Mouse (Mus musculus): Measurements from ENCODE around the gene Pdp2. TPM values are rescaled to one million over a fixed set of nuclear protein-coding genes. Genes with fewer than 3 reads are reported as not detected.

Gene Pdp2
- total and polyA plus RNA-seq, 2 experiments from 2014 or later, result 16.0 to 18.0 TPM

DNA sequence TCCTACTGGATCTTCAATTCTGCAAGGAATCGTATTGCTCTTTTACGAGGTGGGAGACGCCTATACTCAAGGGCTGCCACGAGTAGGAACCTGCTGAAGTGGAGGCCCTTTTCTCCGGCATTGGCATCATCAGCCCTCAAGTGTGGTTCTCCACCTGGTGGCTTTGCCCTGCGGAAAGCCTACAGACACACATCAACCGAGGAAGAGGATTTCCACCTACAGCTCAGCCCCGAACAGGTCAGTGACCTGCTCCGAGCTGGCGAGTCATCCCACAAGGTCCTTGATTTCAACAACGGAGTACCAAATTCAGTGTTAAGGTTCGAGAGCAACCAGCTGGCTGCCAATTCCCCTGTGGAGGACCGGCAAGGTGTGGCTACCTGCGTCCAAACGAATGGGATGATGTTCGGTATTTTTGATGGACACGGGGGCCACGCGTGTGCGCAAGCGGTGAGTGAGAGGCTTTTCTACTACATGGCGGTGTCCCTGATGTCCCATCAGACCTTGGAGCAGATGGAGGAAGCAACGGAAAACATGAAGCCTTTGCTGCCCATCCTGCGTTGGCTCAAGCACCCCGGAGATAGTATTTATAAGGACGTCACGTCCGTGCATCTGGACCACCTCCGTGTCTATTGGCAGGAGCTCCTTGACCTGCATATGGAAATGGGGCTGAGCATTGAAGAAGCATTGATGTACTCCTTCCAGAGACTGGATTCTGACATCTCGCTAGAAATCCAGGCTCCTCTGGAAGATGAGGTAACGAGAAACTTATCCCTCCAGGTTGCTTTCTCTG, 2.5 kb downstream of the Pdp2 start:
- Histone ChIP-seq H3K27me3 (ENCODE audit: insufficient read depth, low read length) (no peaks in the 10 kb centered on the region), H3K9me3 (ENCODE audit: low read length) (no peaks in the 10 kb centered on the region), H3K4me2 (ENCODE audit: low read depth, low read length, poor library complexity, severe bottlenecking) (no peak overlapping the region), H3K4me1 (ENCODE audit: insufficient read depth, low read length) (no peaks in the 10 kb centered on the region), H3K27ac (ENCODE audit: low read depth, low read length) (no peak overlapping the region), H3K4me3 (ENCODE audit: low read depth, low read length) (no peak overlapping the region), H3K9ac (replicated peaks; ENCODE audit: low read length, poor library complexity, severe bottlenecking) (no peak overlapping the region), H3K36me3 (ENCODE audit: insufficient read depth, low read length) (peaks cover 14% of the 10 kb centered on the region)
- 94% methylated on average over 31 of the region's 31 CpGs for WGBS
- no peak for TF ChIP-seq CTCF (IDR thresholded peaks at IDR 0.05)
- no peak for ATAC-seq (ENCODE audit: low FRiP score)
- no peak for DNase-seq (ENCODE audit: low spot score)

DNA sequence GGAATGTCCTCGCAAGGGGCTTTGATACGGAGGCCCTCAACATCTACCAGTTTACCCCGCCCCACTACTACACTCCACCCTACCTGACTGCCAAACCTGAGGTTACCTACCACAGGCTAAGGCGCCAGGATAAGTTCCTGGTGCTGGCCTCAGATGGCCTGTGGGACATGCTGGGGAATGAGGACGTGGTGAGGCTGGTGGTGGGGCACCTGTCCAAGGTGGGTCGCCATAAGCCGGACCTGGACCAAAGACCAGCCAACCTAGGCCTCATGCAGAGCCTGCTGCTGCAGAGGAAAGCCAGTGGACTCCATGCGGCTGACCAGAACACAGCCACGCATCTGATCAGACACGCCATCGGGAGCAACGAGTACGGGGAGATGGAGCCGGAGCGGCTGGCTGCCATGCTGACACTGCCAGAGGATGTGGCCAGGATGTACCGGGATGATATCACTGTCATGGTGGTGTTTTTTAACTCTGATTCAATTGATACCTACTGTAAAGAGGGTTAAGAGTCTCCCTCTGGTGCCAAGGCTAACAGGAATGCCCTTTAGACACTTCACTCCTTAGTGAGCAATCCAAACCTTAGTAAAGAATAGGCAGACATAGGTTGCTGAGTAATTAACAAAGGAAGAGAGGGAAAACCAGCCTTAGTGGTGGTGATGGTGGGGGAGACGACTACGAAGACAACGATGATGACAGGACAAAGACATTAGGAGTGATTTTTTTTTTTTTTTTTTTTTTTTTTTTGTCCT, 3.5 kb downstream of the Pdp2 start:
- WGBS, result 94% methylated on average over 19 of the region's 19 CpGs
- H3K4me3 ChIP-seq (ENCODE audit: low read depth, low read length), result no peak overlapping the region
- no peak overlapping the region for H3K27ac ChIP-seq (ENCODE audit: low read depth, low read length)
- no peaks in the 10 kb centered on the region for H3K27me3 ChIP-seq (ENCODE audit: insufficient read depth, low read length)
- peaks cover 14% of the 10 kb centered on the region for H3K36me3 ChIP-seq (ENCODE audit: insufficient read depth, low read length)
- no peak overlapping the region for H3K9ac ChIP-seq (replicated peaks; ENCODE audit: low read length, poor library complexity, severe bottlenecking)
- DNase-seq (ENCODE audit: low spot score) (no peak), ATAC-seq (ENCODE audit: low FRiP score) (no peak)
- H3K4me1 ChIP-seq (ENCODE audit: insufficient read depth, low read length), result no peaks in the 10 kb centered on the region
- H3K9me3 ChIP-seq (ENCODE audit: low read length), result no peaks in the 10 kb centered on the region
- no peak for TF ChIP-seq CTCF (IDR thresholded peaks at IDR 0.05)
- no peak overlapping the region for H3K4me2 ChIP-seq (ENCODE audit: low read depth, low read length, poor library complexity, severe bottlenecking)

DNA sequence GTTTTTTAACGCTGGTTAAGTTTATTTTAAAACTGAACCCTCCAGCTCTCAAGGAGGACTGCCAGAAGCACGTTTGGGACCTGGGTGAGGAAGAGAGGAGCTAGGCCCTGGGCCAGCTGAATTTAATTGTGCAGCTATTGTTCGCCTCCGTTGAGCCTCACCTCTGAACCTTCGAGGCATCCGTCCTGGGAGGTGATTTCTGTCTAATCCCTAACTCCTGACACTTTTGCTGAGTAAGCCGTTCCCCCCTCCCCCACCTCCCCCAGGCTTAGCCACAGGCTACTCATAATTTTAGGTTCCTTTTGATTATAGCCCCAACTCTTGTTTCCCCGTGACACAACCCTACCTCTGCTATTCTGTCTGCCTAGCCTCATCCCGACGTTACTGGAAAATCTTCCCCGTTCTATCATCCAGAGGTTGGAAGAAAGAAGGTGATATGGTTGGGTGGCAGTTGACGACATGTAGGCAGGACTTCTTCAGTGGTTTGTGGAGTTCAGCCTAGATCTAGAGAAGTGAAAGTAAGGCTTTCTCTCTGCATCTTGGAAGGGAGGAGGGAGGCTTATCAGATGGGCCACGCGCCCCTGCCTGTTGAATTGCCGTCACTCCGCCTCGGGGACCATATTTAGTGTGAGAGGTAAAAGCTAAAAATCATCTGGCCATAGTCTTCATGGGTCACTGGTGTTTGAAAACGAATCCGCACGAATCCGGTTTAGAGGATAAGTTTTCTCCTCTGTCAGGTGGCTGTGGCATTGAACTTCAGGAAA, 4.7 kb downstream of the Pdp2 start:
- WGBS, result 89% methylated on average over 21 of the region's 21 CpGs
- Histone ChIP-seq H3K4me3 (ENCODE audit: low read depth, low read length) (no peak overlapping the region), H3K4me2 (ENCODE audit: low read depth, low read length, poor library complexity, severe bottlenecking) (no peak overlapping the region), H3K36me3 (ENCODE audit: insufficient read depth, low read length) (peaks cover 14% of the 10 kb centered on the region), H3K27me3 (ENCODE audit: insufficient read depth, low read length) (no peaks in the 10 kb centered on the region), H3K4me1 (ENCODE audit: insufficient read depth, low read length) (no peaks in the 10 kb centered on the region), H3K9ac (replicated peaks; ENCODE audit: low read length, poor library complexity, severe bottlenecking) (no peak overlapping the region), H3K27ac (ENCODE audit: low read depth, low read length) (no peak overlapping the region), H3K9me3 (ENCODE audit: low read length) (no peaks in the 10 kb centered on the region)
- ATAC-seq (ENCODE audit: low FRiP score) (no peak), DNase-seq (ENCODE audit: low spot score) (no peak)
- no peak for TF ChIP-seq CTCF (IDR thresholded peaks at IDR 0.05)

DNA sequence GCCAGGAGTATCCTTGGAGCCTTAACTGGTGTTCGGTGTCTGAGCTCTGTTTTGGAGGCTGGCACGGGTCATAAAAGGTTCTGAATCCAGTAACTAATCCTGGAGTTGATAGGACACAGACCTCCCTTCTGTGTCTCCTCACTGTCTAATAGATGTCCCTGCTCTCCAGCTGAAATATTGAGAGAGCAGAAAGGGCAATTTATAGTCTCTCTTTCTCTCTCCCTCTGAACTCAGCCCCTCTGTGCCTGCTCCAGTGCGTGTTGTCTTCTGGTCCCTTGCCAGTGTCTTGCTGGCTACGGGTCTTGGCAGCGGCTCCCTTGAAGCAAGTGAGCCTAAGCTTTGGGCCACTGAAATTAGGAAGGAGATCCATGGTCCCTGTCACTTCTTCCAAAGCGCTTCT, 6.4 kb downstream of the Pdp2 start:
- H3K9me3 ChIP-seq (ENCODE audit: low read length), result no peaks in the 10 kb centered on the region
- 79% methylated on average over 6 of the region's 6 CpGs for WGBS
- no peak overlapping the region for H3K4me2 ChIP-seq (ENCODE audit: low read depth, low read length, poor library complexity, severe bottlenecking)
- no peak for DNase-seq (ENCODE audit: low spot score)
- no peaks in the 10 kb centered on the region; the same call in 1 of the 2 replicates for H3K4me1 ChIP-seq (ENCODE audit: insufficient read depth, low read length)
- no peak for TF ChIP-seq CTCF (IDR thresholded peaks at IDR 0.05)
- H3K4me3 ChIP-seq (ENCODE audit: low read depth, low read length), result no peak overlapping the region
- no peak overlapping the region for H3K27ac ChIP-seq (ENCODE audit: low read depth, low read length)
- ATAC-seq (ENCODE audit: low FRiP score), result no peak
- peaks cover 14% of the 10 kb centered on the region for H3K36me3 ChIP-seq (ENCODE audit: insufficient read depth, low read length)
- peaks cover 3% of the 10 kb centered on the region; the same call in 1 of the 2 replicates for H3K27me3 ChIP-seq (ENCODE audit: insufficient read depth, low read length)
- no peak overlapping the region for H3K9ac ChIP-seq (replicated peaks; ENCODE audit: low read length, poor library complexity, severe bottlenecking)

DNA sequence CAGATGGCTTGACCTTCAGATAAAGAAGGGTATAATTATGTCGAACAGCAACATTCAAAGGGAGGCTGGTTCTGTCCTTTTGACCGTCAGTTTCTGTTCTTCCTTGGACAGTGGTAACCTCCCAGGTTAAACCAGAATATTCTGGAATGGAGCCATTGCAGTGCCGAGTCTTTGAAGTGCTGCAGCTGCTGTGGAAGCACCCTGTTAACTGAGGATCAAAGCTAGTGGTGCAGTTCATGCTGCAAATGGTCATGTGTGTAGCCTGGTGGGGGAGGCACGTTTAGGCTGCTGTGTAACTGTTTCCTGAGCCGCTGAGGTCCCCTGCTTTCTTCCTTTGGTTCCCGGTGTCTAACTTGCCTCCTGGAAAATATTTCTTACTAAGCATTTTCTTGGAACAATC, 7.2 kb downstream of the Pdp2 start:
- WGBS, result 64% methylated on average over 6 of the region's 6 CpGs
- ATAC-seq (ENCODE audit: low FRiP score), result no peak
- Histone ChIP-seq H3K4me1 (ENCODE audit: insufficient read depth, low read length) (no peaks in the 10 kb centered on the region; the same call in 1 of the 2 replicates), H3K27ac (ENCODE audit: low read depth, low read length) (no peak overlapping the region), H3K4me2 (ENCODE audit: low read depth, low read length, poor library complexity, severe bottlenecking) (no peak overlapping the region), H3K9ac (replicated peaks; ENCODE audit: low read length, poor library complexity, severe bottlenecking) (no peak overlapping the region), H3K9me3 (ENCODE audit: low read length) (no peaks in the 10 kb centered on the region), H3K4me3 (ENCODE audit: low read depth, low read length) (no peak overlapping the region), H3K36me3 (ENCODE audit: insufficient read depth, low read length) (peaks cover 13% of the 10 kb centered on the region), H3K27me3 (ENCODE audit: insufficient read depth, low read length) (peaks cover 3% of the 10 kb centered on the region; the same call in 1 of the 2 replicates)
- DNase-seq (ENCODE audit: low spot score), result no peak
- TF ChIP-seq CTCF (IDR thresholded peaks at IDR 0.05), result no peak

Measured in midbrain, postnatal 0 days (tissue).